Mouse (Mus musculus) large intestine, adult 2 months (tissue): ENCODE measurements around the gene Ror2. TPM values are rescaled to one million over a fixed set of nuclear protein-coding genes. Genes with fewer than 3 reads are reported as not detected.

ENCODE experiments used
- DNase-seq: peaks from one replicate; pipeline ENCODE4 v3.0.0-alpha.2; 2012; ENCODE audit warnings: low read depth, low spot score
- WGBS: fragments of 180-500 bp; shearing (Covaris S2); methylation state at CpG from one replicate; pipeline ENCODE4 v1.1.7; 2018; 5-methylcytosine and 5-hydroxymethylcytosine counted together
- polyA plus RNA-seq: library from polyadenylated mRNA; depleted of rRNA; stranded (reverse); fragments of >200 nt; gene quantifications from 2 replicates; pipeline ENCODE4 v1.2.3, GENCODE M21; 2012

Gene Ror2
- polyA plus RNA-seq, 1 experiment, result 5.9 TPM

DNA sequence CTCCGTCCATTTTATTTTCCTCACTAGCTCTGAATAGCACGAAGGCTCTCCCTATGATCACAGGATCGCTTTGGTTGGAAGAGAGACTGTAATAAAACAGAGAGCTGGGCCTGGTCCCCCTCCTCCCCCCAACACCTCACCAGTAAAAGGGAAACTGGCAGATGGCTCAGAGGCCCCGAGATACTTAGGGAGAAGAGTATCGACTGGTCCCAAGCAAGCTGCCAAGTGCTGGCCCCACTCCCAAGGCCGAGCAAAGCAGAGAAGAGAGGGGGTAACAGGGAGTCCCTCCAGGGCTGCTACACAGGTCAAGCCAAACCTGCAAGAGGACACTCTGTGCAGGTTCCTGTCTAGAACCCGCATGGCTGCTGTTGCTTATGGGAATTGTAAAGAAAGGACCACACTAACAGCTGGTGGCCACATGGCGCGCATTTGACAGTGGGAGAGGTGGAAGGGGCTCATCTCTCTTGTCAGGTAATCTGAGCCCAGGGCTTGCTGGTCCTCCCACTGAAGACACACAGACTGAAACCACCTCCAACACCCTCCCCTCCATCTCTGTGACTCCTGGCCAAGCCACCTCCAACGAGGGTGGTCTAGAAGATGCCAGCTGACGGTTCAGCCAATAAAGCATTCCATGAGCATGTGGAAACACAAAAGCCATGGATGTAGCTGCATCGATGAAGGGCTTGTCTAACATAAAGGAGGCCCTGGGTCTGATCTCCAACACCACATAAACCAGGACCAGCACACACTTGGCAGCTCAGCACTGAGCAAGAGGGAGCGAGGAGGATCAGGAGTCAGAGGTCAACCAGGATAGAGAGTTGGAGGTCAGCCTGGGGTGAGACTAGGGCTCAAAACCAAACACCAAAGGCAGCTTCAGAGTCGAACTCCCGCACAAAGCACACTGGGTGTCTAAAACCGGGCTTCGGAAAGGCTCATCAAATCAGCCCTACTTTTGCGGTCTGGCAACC lies 49.2 kb downstream of the Ror2 start:
- no peak for DNase-seq
- 52% methylated on average over 18 of the region's 18 CpGs for WGBS

DNA sequence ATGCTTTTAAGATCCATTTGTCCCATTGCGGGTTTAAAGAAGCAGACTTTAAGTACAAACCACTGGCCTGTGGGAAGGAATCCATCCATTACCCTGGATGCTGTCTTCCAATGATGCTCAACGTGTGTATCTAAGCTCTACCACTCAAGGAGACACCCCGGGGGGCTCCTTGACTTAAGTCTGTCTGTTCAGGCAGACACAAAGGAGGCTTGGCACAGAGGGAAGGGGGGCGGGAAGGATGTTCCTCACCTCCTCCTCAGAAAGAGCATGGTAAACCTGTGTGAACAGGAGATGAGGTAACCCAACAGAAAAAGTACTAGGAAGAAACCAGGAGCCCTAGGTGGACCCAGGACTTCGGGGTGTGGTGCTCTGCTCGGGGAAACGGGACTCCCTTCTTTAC lies 50.0 kb downstream of the Ror2 start:
- 38% methylated on average over 7 of the region's 7 CpGs for WGBS
- DNase-seq, result no peak

DNA sequence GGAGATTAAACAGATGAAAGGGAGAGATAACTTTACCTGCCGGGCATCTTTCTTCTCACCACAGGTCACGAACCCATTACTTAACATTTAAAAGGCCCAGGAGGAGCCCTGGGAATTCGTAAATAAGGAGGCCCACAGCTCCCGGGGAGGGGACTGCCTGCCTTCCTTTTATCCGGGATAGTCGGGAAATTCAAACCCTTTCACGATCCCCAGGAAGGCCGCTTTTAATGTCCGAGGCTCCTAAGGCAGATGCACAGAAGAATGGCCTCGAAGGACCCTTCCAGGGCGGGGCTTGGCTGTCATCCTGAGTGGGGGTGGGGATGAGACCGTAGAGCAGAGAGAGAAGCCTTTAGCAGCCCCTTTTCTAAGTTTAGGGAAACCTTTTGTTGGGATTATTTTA lies 51.1 kb downstream of the Ror2 start:
- WGBS, result 62% methylated on average over 12 of the region's 12 CpGs
- no peak for DNase-seq

DNA sequence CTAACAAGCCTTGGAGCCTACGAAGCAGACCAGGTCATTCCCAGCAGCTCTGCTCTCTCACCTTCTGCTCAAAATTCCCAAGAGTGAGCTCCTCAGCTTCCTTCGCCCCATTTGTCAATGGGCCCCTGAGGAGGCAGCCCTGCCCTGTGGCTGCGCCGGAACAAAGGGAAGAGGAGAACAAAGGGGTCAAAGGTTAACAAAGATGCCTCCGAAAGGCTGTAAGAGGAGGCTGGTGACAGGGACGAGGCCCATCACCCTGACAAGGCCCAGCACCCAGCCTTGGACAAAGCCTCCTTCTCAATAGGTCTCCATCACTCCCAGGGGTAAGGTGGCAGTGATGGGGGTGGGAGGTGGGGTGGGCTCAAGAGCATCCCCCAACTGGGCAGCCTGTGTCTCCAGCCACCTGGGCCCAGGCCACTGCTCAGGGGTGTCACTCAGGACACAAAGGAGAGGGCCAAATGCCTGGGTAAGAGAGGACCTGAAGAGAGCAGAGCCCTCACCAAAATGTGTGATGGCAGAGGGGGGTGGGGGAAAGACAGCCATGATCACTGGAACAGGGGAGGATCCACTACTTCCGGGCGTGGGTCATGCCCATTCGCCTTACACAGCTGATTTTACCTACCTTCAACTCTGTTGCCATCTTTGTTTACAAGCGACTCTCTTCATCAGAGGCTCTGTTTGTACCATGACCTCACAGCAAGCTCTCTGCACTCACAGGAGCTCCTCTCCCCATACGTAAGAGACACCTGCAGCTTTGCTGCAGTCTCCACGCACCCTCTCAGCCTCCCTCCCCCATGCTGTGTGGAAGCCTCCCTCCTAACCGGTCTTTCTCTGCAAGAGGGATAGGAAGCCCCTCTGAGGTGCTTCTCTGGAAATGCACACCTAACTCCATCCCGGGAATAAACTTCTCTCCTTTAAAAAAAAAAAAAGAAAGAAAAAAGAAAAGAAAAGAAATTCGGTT lies 51.8 kb downstream of the Ror2 start:
- WGBS, result 79% methylated on average over 15 of the region's 15 CpGs

DNA sequence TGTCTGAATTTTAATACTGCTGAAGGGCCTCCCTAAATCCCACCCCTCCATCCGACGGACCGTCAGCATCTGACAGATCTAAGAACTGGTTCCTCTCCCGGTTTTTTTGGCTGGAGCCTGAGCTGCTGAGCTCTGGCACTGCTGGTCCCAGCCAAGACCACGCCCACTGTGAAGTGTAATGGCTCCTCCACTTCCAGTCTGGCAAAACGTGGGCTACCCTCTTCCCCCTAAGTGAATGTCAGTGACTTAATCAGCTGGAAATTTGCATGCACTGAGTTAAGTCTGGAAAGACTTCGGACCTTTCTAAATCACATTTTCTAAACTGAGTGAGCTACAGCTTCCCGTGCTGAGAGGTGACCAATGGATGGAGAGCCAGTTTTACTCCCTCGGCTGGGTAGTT lies 52.5 kb downstream of the Ror2 start:
- DNase-seq, result no peak

More for the DNA sequence above, 51.8 kb downstream of the Ror2 start:
- no peak for DNase-seq

DNA sequence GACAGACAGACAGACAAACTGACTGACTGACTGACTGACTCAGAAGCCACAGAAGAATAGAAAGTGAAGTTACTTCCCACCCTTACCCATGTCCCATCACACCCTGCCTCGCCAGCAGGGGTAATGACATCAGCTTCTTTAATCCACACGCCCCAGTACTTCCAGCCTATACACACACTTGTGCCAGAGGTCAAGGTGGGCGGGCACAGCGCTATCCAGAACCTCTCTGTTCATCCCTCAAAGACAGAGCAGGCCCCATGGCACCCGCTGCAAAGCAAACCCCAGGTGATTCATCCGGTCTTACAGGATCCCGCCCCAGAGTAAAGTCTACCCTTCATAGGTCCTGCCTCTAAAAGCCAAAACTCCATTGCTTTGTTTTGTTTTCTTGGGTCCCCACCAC lies 53.5 kb downstream of the Ror2 start:
- no peak for DNase-seq
- 32% methylated on average over 7 of the region's 7 CpGs for WGBS

More for the DNA sequence above, 52.5 kb downstream of the Ror2 start:
- WGBS, result 41% methylated on average over 9 of the region's 9 CpGs

DNA sequence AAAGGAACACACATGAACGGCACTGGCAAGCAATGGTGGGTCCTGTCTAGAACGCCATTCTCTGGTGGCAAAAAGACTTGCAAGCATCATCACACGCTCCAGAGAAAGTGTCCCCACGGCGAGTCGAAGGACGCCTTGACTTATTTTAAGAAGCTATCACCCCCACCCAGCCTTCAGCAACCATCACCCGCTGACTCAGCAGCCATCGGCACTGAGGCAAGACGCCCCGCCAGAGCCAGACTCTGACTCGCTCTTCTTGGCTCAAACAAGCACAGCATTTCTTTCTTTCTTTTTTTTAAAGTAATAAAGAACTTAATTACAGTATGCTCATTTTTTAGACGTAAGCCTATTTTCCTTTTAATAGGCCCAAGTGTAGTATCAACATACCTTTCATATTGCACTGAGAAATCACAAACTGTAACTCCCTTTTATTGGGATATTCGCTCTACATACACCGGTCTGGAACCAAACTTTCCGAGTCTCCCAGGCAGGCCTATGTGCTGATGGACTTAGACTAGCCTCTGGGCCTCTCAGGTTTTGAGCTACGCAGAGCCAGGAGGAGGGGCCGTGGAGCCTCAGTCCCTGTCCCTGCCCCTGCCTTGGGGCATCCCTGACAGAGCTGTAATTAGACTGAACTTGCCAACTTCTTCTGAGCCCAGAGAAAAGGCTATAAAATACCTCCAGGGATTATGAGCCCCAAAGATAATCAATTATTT lies 55.3 kb downstream of the Ror2 start:
- DNase-seq, result no peak

DNA sequence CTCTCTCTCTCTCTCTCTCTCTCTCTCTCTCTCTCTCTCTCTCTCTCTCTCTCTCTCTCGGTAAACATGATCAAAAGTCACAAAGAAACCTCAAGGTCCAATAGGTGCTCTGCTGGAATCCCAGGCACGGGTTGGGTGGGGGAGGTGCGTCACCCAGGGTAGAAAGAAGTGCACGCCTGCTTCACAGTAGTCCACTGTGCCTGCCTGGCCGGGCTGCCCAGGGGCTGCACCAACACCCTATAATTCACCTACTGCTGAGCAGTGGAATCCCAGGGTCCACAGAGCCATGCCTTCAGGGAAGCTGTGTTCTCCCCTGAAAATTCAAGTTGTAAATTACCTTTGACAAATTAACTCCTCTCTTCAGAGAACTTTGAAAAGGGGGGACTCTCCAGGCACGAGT lies 58.9 kb downstream of the Ror2 start:
- DNase-seq, result no peak
- 40% methylated on average over 6 of the region's 6 CpGs for WGBS

More for the DNA sequence above, 55.3 kb downstream of the Ror2 start:
- WGBS, result 82% methylated on average over 18 of the region's 18 CpGs

DNA sequence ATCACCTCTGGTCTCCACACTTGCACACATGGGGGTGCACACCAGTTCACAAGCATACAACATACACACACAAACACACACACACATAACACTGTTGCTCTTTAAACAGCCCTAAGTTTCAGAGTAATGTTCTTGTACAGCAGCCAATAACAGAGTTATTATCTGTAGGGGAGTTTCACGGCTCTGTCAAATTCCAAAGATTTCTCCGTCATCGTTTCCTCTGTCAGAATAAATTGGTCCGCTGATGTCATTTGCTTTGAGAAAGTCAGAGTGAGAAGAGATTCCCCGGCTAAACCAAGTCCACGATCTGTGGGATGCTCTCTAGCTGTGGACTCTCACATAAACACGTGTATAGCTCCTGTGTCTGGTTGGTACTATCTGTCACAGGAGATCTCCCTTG lies 59.5 kb downstream of the Ror2 start:
- DNase-seq, result no peak
- WGBS, result 34% methylated on average over 7 of the region's 7 CpGs

DNA sequence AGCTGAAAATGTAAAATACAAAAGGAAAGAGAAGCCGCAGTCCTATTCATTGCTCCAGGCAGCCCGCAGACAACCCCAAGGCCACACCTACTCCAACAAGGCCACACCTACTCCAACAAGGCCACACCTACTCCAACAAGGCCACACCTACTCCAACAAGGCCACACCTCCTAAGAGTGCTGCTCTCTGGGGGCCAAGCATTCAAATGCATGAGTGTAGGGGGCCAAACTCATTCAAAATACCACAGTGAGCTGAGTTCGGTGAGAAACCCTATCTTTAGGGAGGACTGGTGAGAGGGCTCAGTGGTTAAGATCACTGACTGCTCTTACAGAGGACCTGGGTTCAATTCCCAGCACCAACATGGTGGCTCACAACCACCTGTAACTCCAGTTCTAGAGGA lies 60.0 kb downstream of the Ror2 start:
- WGBS, result 98% methylated on average over 3 of the region's 3 CpGs
- DNase-seq, result no peak

DNA sequence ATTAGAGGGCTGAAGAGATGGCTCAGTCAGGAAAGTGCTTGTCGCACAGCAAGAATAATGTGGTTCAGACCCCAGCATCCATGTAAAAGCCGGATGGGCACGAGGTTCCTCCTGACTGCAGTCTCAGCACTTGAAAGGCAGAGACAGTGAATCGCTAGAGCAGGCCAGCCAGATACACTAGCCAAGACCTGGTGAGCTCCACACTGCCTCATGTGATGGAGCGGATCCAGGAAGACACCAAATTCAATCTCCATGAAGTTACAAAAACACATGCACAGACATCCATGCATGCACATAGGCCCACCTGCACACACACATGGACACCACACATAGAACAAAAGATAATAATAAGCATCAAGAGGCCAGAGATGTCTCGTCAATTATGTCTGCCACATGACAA lies 64.7 kb downstream of the Ror2 start:
- DNase-seq, result no peak
- WGBS, result 83% methylated on average over 6 of the region's 6 CpGs

DNA sequence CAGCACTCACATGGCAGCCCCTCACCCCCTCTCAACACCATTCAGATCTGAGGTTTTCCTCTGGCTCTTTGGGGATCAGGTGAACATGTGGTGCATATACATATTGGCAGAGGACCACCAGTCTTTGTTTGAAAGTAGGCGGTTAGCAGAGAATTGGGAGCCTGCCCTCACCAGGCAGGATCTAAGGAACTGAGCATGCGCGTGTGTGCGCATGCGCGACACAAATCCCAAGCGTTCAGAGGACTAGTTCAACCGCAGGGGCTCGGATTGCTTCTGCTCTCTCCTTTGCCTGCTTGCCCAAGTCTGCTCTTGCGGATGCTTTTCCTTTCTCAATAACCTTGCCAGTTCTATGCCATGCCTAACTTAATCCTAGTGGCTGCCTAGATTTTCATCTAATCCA lies 66.0 kb downstream of the Ror2 start:
- no peak for DNase-seq
- WGBS, result 95% methylated on average over 10 of the region's 10 CpGs

DNA sequence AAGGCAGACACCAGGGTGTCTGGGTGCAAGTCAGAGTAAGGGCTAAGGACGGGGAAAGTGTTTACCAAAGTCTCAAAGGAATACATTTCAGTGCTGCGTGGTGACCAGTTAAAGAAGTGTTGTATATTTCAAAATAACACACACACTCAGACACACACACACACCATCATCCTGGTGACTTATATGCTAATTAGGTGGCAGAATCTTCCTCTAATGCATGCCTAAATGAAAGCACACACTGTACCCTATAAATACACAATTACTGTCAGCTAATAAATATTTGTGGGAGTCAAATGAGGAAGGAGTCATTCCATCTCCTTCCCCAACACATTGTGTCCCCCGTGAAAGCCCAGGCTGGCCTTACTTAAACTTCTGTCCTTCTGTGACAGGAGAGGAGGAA lies 66.5 kb downstream of the Ror2 start:
- no peak for DNase-seq
- 74% methylated on average over 3 of the region's 3 CpGs for WGBS

DNA sequence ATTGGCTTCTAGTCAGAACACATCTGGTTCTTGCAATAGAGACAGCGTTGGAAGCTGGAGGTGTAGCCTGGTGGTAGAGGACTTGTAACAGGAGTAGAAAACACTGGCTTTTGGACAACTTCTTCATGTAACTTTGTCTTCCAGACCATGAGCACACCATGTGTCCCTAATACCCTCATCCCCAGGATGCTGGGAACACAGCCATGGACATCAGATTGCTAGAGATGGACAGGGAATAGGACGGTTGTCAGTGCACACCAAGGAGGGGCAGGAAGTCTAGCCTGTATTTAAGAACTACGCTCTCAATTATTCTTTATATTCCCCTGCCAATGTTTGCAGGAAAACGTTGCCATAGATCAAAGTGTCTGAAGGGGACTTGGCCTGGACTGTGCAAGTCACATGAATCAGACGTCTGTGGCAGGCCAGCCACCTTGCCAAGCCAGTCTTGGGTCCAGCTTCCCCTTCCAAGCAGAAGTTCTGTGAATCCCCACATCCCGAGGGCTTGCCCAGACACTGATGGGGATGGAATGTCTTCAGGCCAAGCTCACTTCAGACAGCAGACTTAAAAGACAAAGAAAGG lies 68.4 kb downstream of the Ror2 start:
- DNase-seq, result no peak
- 48% methylated on average over 6 of the region's 6 CpGs for WGBS

DNA sequence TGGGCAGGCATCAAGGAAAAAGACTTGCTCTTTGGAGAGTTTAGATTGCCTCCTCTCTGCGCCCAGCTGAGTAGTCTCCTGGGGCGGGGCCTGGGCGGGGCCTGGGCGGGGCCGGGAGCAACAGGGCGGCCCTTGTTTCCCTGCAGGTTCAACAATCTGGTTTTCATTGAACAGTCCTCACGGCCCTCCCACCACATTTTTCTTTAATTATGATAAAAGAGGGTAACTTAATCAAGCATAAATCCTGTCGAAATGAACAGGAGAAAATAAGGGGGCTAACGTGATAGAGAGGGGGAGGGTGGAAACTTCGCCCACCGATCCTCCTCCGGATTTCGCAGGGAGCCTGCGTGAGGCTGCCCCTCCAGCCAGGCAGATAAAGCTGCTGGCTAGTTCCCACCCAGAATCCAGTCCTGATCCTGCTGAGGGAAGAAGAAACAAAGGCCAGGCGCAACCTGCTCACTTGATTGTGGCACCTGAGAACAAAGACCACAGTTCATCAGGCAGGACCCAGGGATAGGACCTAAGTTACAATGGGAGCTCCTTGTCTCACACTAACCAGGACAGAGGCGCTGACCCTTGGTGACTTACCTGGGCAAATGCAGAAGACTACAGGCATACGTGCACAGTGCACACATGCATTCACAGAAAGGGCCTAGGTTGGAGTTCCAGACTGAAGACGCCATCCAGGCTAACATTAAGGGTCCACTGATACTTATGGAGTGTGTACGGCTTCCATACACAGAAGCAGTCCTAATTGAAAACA lies 73.8 kb downstream of the Ror2 start:
- WGBS, result 33% methylated on average over 19 of the region's 19 CpGs

DNA sequence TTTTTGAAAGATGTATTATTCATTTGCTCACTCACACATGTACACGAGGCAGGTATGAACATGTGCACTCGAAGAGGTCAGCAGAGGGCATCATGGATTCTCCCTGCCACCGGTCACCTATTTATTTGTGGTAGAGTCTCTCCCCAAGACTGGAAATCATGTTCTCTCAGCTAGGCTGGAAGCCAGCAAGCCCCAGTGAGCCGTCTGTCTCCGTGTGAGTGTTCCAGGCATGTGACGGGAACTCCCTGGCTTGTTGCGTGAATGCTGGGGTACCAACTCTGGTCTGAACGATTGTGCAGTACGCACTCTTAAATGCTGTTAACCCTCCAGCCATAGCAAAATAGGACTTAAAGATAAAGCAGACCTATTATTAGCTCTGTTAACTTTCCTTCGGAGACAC lies 77.4 kb downstream of the Ror2 start:
- DNase-seq, result no peak
- 86% methylated on average over 10 of the region's 10 CpGs for WGBS

More for the DNA sequence above, 73.8 kb downstream of the Ror2 start:
- no peak for DNase-seq

DNA sequence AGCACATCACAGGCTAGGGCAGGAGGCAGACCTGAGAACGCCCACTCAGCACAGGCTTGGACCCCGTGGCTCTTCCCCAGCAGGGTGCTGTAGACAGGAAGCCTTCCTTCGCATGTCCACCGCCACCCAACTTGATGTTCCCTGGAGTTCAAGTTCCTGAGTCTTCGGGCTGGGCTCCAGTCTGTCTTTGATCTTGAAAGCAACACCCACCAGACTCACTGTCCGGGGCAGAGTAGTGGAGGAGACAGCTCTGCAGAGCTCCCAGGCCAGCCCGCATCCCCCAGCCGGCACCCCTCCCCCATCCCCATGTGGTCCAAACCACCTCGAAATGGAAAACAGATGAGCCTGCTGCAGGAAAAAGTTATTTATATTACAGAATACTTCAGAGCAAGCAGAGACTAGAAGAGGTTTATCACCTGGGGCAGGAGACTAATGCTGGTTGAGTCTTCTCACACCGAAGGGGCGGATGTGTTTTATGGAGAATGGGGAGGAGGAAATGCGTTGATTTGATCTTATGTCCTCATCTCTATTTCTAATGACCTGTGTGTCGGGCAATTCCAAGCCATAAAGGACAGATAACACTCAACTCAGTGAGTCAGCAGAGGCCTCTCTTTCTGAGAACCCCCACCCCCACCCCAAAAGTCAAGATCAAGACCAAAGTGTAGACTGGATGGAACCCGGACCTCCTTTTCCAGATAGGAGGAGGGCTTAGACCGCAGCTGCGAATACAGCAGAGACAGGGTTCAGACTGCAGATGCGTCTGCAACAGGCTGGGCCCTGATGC lies 80.6 kb downstream of the Ror2 start:
- WGBS, result 41% methylated on average over 17 of the region's 17 CpGs

DNA sequence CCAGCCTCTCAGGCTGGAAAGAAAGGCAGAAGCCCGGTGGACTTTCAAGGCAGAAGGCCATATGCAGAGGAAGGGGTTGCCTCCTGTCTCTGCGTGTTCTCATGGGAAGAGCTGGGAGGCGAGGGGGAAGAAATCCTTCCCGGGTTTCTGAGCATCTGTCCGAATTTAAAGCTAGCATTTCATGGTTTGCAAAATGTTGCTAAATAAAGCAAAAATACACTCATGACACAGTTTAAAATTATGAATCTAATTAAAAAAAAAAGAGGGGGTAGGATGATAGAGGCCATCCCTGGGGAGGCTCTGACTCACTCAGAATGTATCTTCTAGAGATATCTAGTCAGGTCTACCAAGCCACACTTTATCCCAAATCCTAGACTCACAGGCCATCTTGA lies 83.5 kb downstream of the Ror2 start:
- DNase-seq, result no peak

More for the DNA sequence above, 80.6 kb downstream of the Ror2 start:
- DNase-seq, result no peak

More for the DNA sequence above, 83.5 kb downstream of the Ror2 start:
- WGBS, result 75% methylated on average over 5 of the region's 5 CpGs
